Mouse (Mus musculus) hindbrain, embryonic 15.5 days (tissue): Measurements from ENCODE around the gene Nradd. TPM values are rescaled to one million over a fixed set of nuclear protein-coding genes. Genes with fewer than 3 reads are reported as not detected.

Experiments
- ATAC-seq: fragments of 200-750 bp; cut with Nextera tagmentation; 2 replicates; pipeline ENCODE4 v1.8.0; 2017; ENCODE audit warnings: low read depth, moderate number of reproducible peaks, moderate TSS enrichment; ENCODE audit not compliant: low FRiP score
- H3K27ac ChIP-seq: fragments of 300-500 bp; sonication (generic); replicated peaks from 2 replicates; pipeline ENCODE4 v1.5.1; 2015; ENCODE audit warnings: mild to moderate bottlenecking, inconsistent platforms
- H3K27me3 ChIP-seq: fragments of 300-500 bp; sonication (generic); 2 replicates; pipeline ENCODE4 v1.6.1; 2015; ENCODE audit warnings: control low read depth, inconsistent platforms
- H3K36me3 ChIP-seq: fragments of 300-500 bp; sonication (generic); 2 replicates; pipeline ENCODE4 v1.6.1; 2015; ENCODE audit warnings: control low read depth, inconsistent platforms
- H3K4me1 ChIP-seq: fragments of 300-500 bp; sonication (generic); replicated peaks from 2 replicates; pipeline ENCODE4 v1.6.1; 2015; ENCODE audit warnings: control low read depth, inconsistent platforms
- H3K4me2 ChIP-seq: fragments of 300-500 bp; sonication (generic); 2 replicates; pipeline ENCODE4 v1.6.1; 2015; ENCODE audit warnings: moderate library complexity, mild to moderate bottlenecking, inconsistent platforms
- H3K4me3 ChIP-seq: fragments of 300-500 bp; sonication (generic); 2 replicates; pipeline ENCODE4 v1.5.1; 2015; ENCODE audit warnings: mild to moderate bottlenecking, inconsistent platforms
- H3K9ac ChIP-seq: fragments of 300-500 bp; sonication (generic); 2 replicates; pipeline ENCODE4 v1.6.1; 2015; ENCODE audit warnings: inconsistent platforms
- H3K9me3 ChIP-seq: fragments of 300-500 bp; sonication (generic); 2 replicates; pipeline ENCODE4 v1.6.1; 2016; ENCODE audit warnings: control low read depth, inconsistent platforms
- WGBS: fragments of 180-500 bp; shearing (Covaris S2); methylation state at CpG from one replicate; pipeline ENCODE4 v1.1.7; 2015; 5-methylcytosine and 5-hydroxymethylcytosine counted together
- polyA plus RNA-seq: library from polyadenylated mRNA; unstranded; fragments of >200 nt; fragmentation: Nextera tagmentation; extraction: Ambion mirVana; gene quantifications from 2 replicates; pipeline ENCODE4 v1.2.1, GENCODE M21; 2015

Gene Nradd
- polyA plus RNA-seq, 1 experiment from 2014 or later: 31.1 TPM

- Histone ChIP-seq H3K27me3 (no peaks in the 10 kb centered on the region), H3K27ac (no peak overlapping the region), H3K4me2 (no peak overlapping the region), H3K9ac (no peak overlapping the region), H3K9me3 (no peaks in the 10 kb centered on the region), H3K4me3 (no peak overlapping the region), H3K36me3 (no peaks in the 10 kb centered on the region), H3K4me1 (peaks cover 2% of the 10 kb centered on the region)
- ATAC-seq: no peak
- WGBS: 89% methylated on average over 10 of the region's 10 CpGs
These were observed 20.0 kb upstream of the Nradd start for GRCm38 (mm10) chr9:110644295-110644694.

DNA sequence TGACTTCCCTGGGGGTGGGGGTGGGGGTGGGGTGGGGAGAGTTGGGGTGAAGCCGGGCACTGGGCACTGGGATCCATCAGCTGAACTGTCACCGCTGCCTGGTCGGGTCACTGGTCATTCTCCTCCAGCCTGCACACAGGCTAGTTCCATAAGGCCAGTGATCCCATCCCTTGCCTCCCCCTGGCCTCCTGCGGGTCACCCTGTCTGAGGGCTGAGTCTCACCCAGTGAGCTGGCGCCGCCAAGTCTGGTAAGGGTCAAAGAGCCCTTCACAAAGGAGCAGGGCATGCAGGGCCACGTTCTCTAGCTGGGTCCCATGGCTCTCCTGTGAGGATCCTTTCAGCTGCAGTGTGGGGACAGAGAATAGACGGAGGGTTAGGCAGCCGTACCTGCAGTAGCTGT is 19.5 kb upstream of the Nradd start:
- H3K4me3 ChIP-seq: no peak overlapping the region
- no peak overlapping the region for H3K27ac ChIP-seq
- no peaks in the 10 kb centered on the region for H3K36me3 ChIP-seq
- no peaks in the 10 kb centered on the region for H3K9me3 ChIP-seq
- ATAC-seq: no peak
- 75% methylated on average over 9 of the region's 9 CpGs for WGBS
- H3K9ac ChIP-seq: no peak overlapping the region
- H3K27me3 ChIP-seq: no peaks in the 10 kb centered on the region
- H3K4me2 ChIP-seq: no peak overlapping the region
- no peaks in the 10 kb centered on the region for H3K4me1 ChIP-seq

DNA sequence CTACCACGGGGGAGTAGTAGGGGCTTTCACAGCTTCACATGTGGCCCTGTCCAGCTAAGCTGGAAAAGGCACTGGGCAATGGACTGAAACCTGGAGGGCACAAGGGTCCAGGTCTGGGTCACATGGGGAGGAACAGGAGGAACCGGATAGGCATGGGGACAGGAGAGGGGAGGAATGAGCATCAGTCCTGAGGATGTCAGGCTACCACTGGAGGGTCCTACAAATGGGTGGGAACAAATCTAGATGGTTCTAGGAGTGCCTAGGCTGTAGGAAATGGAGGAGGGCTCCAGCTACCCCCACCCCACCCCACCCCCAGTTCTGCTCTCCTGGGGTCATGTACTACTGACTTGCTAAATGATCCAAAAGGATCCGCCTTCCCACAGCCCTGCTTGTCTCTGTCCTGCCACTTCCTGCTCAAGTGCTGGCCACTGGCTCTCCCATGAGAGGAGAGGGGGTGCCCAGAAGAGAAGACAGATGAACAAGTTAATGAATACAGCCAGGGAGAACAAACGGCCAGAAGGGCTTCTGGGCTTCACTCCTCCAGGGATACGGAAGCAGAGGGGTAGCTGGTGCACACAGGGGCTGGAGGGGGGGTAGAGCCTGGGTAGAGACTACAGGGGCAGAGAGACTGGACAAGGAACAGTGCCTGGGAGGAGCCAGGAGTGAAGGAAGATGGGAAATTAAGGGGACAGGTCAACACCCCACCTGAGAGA is 18.7 kb upstream of the Nradd start:
- H3K4me1 ChIP-seq: no peaks in the 10 kb centered on the region
- H3K4me3 ChIP-seq: no peak overlapping the region
- ATAC-seq: no peak
- H3K27me3 ChIP-seq: no peaks in the 10 kb centered on the region
- H3K9ac ChIP-seq: no peak overlapping the region
- no peak overlapping the region for H3K4me2 ChIP-seq
- no peaks in the 10 kb centered on the region for H3K36me3 ChIP-seq
- no peak overlapping the region for H3K27ac ChIP-seq
- 48% methylated on average over 5 of the region's 5 CpGs for WGBS
- no peaks in the 10 kb centered on the region for H3K9me3 ChIP-seq

DNA sequence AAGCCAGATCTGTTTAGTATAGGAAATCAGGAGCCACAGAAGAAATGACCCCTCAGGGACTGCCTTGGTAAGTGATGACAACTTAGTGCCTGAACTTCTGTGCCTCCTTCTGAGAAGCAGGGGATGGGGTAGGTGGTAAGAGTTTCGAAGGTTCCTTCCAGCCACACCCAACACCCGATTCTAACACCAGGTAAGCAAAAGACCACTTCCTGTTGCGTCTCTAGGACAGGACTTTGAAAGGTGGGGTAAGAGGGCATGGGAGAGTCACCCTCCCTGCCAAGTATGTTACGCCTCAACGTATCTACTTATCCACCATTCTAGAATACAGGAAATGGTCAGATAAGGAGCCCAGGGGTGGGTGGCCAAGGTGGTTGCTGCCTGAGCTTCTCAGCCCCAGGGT is 16.8 kb upstream of the Nradd start:
- no peaks in the 10 kb centered on the region for H3K36me3 ChIP-seq
- H3K4me3 ChIP-seq: no peak overlapping the region
- H3K27me3 ChIP-seq: no peaks in the 10 kb centered on the region
- no peaks in the 10 kb centered on the region for H3K4me1 ChIP-seq
- H3K4me2 ChIP-seq: no peak overlapping the region
- no peak for ATAC-seq
- no peak overlapping the region for H3K9ac ChIP-seq
- 92% methylated on average over 5 of the region's 5 CpGs for WGBS
- no peaks in the 10 kb centered on the region for H3K9me3 ChIP-seq
- H3K27ac ChIP-seq: no peak overlapping the region

GRCm38 (mm10) chr9:110638611-110639021 is 14.4 kb upstream of the Nradd start:
- 77% methylated on average over 10 of the region's 10 CpGs for WGBS
- Histone ChIP-seq H3K4me1 (no peaks in the 10 kb centered on the region), H3K4me2 (no peak overlapping the region), H3K36me3 (no peaks in the 10 kb centered on the region), H3K9me3 (no peaks in the 10 kb centered on the region), H3K4me3 (no peak overlapping the region), H3K27ac (no peak overlapping the region), H3K27me3 (no peaks in the 10 kb centered on the region), H3K9ac (no peak overlapping the region)
- ATAC-seq: no peak

- 8% methylated on average over 19 of the region's 19 CpGs for WGBS
- H3K4me1 ChIP-seq: peaks cover 13% of the 10 kb centered on the region
These were observed 11.0 kb upstream of the Nradd start for GRCm38 (mm10) chr9:110635225-110635624.

DNA sequence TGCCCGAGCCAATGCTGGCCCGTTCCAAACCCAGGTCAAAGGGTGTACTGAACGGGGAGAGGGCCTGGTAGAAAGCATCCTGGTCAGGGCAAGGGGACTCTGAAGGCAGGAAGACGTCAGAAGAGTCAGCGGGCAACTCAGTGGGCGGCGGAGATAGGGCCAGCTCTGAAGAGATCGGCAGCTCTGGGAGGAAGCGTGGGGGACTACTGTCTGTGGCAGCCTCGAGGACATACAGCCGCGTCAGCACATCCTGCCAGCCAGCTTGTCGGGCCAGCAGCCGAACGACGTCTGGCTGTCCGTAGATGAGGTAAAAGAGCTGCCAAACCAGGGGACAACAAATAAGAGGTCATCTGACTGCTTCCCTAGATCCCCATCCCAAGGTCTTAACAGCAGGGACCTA is 9.6 kb upstream of the Nradd start:
- WGBS: 81% methylated on average over 17 of the region's 17 CpGs
- H3K27me3 ChIP-seq: peaks cover 4% of the 10 kb centered on the region; the same call in 1 of the 2 replicates
- ATAC-seq: no peak
- no peaks in the 10 kb centered on the region for H3K9me3 ChIP-seq
- H3K4me1 ChIP-seq: peaks cover 13% of the 10 kb centered on the region
- H3K36me3 ChIP-seq: no peaks in the 10 kb centered on the region
- H3K4me2 ChIP-seq: no peak overlapping the region
- H3K27ac ChIP-seq: no peak overlapping the region
- no peak overlapping the region for H3K9ac ChIP-seq
- no peak overlapping the region for H3K4me3 ChIP-seq

More at GRCm38 (mm10) chr9:110635225-110635624, 11.0 kb upstream of the Nradd start:
- no peak for ATAC-seq
- H3K27ac ChIP-seq: no peak overlapping the region
- no peaks in the 10 kb centered on the region for H3K9me3 ChIP-seq
- H3K9ac ChIP-seq: no peak overlapping the region
- H3K4me3 ChIP-seq: no peak overlapping the region
- H3K36me3 ChIP-seq: no peaks in the 10 kb centered on the region
- H3K4me2 ChIP-seq: no peak overlapping the region
- H3K27me3 ChIP-seq: peaks cover 4% of the 10 kb centered on the region; the same call in 1 of the 2 replicates

- Histone ChIP-seq H3K4me1 (peaks cover 13% of the 10 kb centered on the region), H3K27me3 (peaks cover 4% of the 10 kb centered on the region; the same call in 1 of the 2 replicates), H3K27ac (no peak overlapping the region), H3K4me2 (no peak overlapping the region), H3K9me3 (no peaks in the 10 kb centered on the region), H3K36me3 (0 out of 2 replicates have a peak, but pooled peaks cover 2% of the 10 kb centered on the region), H3K4me3 (no peak overlapping the region), H3K9ac (no peak overlapping the region)
- ATAC-seq: no peak
- WGBS: 84% methylated on average over 15 of the region's 15 CpGs
These were observed 8.4 kb upstream of the Nradd start for GRCm38 (mm10) chr9:110632671-110633070.

- WGBS: 18% methylated on average over 30 of the region's 30 CpGs
These were observed 7.5 kb upstream of the Nradd start for GRCm38 (mm10) chr9:110631651-110632275.

DNA sequence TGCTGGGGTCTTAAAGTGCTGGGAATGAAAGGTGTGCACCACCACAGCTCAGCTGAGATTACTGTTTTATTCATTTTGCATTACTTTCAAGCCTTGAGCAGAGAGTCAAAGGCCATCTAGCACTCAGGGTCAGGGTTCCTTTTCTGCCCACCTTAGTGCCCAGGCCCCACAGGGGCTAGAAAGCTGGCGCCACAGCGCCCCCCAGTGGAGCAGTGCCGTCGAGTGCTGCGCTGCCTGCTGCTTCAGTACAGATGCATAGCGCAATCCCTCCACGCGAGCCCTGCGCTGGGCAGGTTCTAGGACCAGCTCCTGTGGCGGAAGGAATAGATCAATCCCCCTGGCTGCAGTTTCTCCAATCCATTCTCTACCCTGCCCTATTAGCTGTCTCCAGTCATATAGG is 6.9 kb upstream of the Nradd start:
- Histone ChIP-seq H3K27ac (no peak overlapping the region), H3K36me3 (0 out of 2 replicates have a peak, but pooled peaks cover 6% of the 10 kb centered on the region), H3K9ac (peak overlapping the region; percentile 17; the same call in 1 of the 2 replicates), H3K4me1 (peaks cover 13% of the 10 kb centered on the region), H3K4me2 (peak overlapping the region; percentile 57), H3K27me3 (peaks cover 4% of the 10 kb centered on the region; the same call in 1 of the 2 replicates), H3K9me3 (no peaks in the 10 kb centered on the region), H3K4me3 (peak overlapping the region; percentile 31)
- no peak; the same call in 1 of the 2 replicates for ATAC-seq
- WGBS: 27% methylated on average over 10 of the region's 10 CpGs

More at GRCm38 (mm10) chr9:110631651-110632275, 7.5 kb upstream of the Nradd start:
- Histone ChIP-seq H3K4me1 (peaks cover 13% of the 10 kb centered on the region), H3K4me3 (peak overlapping the region; percentile 31), H3K27ac (no peak overlapping the region), H3K36me3 (0 out of 2 replicates have a peak, but pooled peaks cover 6% of the 10 kb centered on the region), H3K4me2 (peak overlapping the region; percentile 57), H3K9ac (peak overlapping the region; percentile 17; the same call in 1 of the 2 replicates), H3K27me3 (peaks cover 4% of the 10 kb centered on the region; the same call in 1 of the 2 replicates), H3K9me3 (no peaks in the 10 kb centered on the region)
- ATAC-seq: peak; percentile 14; the same call in 1 of the 2 replicates

GRCm38 (mm10) chr9:110630171-110630570 is 5.9 kb upstream of the Nradd start:
- no peak overlapping the region for H3K4me3 ChIP-seq
- H3K4me2 ChIP-seq: no peak overlapping the region
- no peak overlapping the region for H3K27ac ChIP-seq
- H3K9ac ChIP-seq: no peak overlapping the region
- peaks cover 18% of the 10 kb centered on the region for H3K4me1 ChIP-seq
- 88% methylated on average over 15 of the region's 15 CpGs for WGBS
- peaks cover 4% of the 10 kb centered on the region; the same call in 1 of the 2 replicates for H3K27me3 ChIP-seq
- ATAC-seq: no peak
- no peaks in the 10 kb centered on the region for H3K9me3 ChIP-seq
- H3K36me3 ChIP-seq: 0 out of 2 replicates have a peak, but pooled peaks cover 6% of the 10 kb centered on the region

- H3K27me3 ChIP-seq: no peaks in the 10 kb centered on the region
- peaks cover 10% of the 10 kb centered on the region; the same call in 1 of the 2 replicates for H3K36me3 ChIP-seq
- peak overlapping the region; percentile 93 for H3K4me2 ChIP-seq
- H3K4me1 ChIP-seq: peaks cover 27% of the 10 kb centered on the region
- WGBS: 63% methylated on average over 11 of the region's 11 CpGs
- ATAC-seq: peak; percentile 25
- peak overlapping the region; percentile 46 for H3K4me3 ChIP-seq
- peak overlapping the region; percentile 86 for H3K27ac ChIP-seq
- H3K9ac ChIP-seq: peak overlapping the region; percentile 63
- no peaks in the 10 kb centered on the region for H3K9me3 ChIP-seq
These were observed 1.2 kb upstream of the Nradd start for GRCm38 (mm10) chr9:110625350-110625908.
